8 mouse cellular contexts compared by ENCODE assay signal in genomic region chr15:79326971-79327961, GRCm38 (mm10). TPM values are rescaled to one million over a fixed set of nuclear protein-coding genes. Genes with fewer than 3 reads are reported as not detected.
A peak's percentile ranks its signal among the peaks of the same experiment; 100 is the strongest.
DNase-seq lines count a peak whose midpoint lies in the region; ATAC-seq lines count a peak whose summit lies in the region.

No protein-coding gene starts in this region.

- H3K36me3 ChIP-seq in heart, embryonic 10.5 days = no peaks in the 10 kb centered on the region
- no peaks in the 10 kb centered on the region for H3K36me3 ChIP-seq in embryonic facial prominence, embryonic 12.5 days
- no peaks in the 10 kb centered on the region for H3K36me3 ChIP-seq in hindbrain, embryonic 12.5 days
- H3K36me3 ChIP-seq in stomach, embryonic 16.5 days (ENCODE audit: control insufficient read depth, insufficient read depth, low read length) = no peaks in the 10 kb centered on the region

- H3K27ac ChIP-seq in heart, embryonic 10.5 days = peak overlapping the region; percentile 95
- peak overlapping the region; percentile 82 for H3K27ac ChIP-seq in embryonic facial prominence, embryonic 12.5 days
- peak overlapping the region; percentile 93 for H3K27ac ChIP-seq in hindbrain, embryonic 12.5 days
- peak overlapping the region; percentile 99 for H3K27ac ChIP-seq in stomach, embryonic 16.5 days (ENCODE audit: low read length)

- intact Hi-C loops in left cerebral cortex, postnatal 36 days (cut with DNase I) = no loop called here

- peaks cover 52% of the 10 kb centered on the region for H3K4me1 ChIP-seq in heart, embryonic 10.5 days
- peaks cover 38% of the 10 kb centered on the region for H3K4me1 ChIP-seq in embryonic facial prominence, embryonic 12.5 days
- peaks cover 29% of the 10 kb centered on the region for H3K4me1 ChIP-seq in hindbrain, embryonic 12.5 days
- H3K4me1 ChIP-seq in stomach, embryonic 16.5 days (ENCODE audit: control insufficient read depth, insufficient read depth, low read length) = peaks cover 36% of the 10 kb centered on the region

- no peak for ATAC-seq in embryonic facial prominence, embryonic 12.5 days (ENCODE audit: insufficient number of reproducible peaks, insufficient read depth, low FRiP score, low TSS enrichment)
- peak; percentile 65 for ATAC-seq in hindbrain, embryonic 12.5 days (ENCODE audit: low FRiP score)
- peak; percentile 27; the same call in 1 of the 2 replicates for ATAC-seq in stomach, embryonic 16.5 days (ENCODE audit: insufficient read depth, low FRiP score)

- peak overlapping the region; percentile 77 for H3K4me2 ChIP-seq in embryonic facial prominence, embryonic 12.5 days (replicated peaks)
- peak overlapping the region; percentile 83 for H3K4me2 ChIP-seq in hindbrain, embryonic 12.5 days (replicated peaks)
- peak overlapping the region; percentile 90 for H3K4me2 ChIP-seq in stomach, embryonic 16.5 days (ENCODE audit: low read depth, low read length)

- peak overlapping the region; percentile 53 for H3K9ac ChIP-seq in embryonic facial prominence, embryonic 12.5 days
- peak overlapping the region; percentile 76 for H3K9ac ChIP-seq in hindbrain, embryonic 12.5 days
- peak overlapping the region; percentile 79 for H3K9ac ChIP-seq in stomach, embryonic 16.5 days (ENCODE audit: low read length)

- H3K27me3 ChIP-seq in heart, embryonic 10.5 days (ENCODE audit: insufficient read depth, poor library complexity, severe bottlenecking) = no peaks in the 10 kb centered on the region
- no peaks in the 10 kb centered on the region for H3K27me3 ChIP-seq in embryonic facial prominence, embryonic 12.5 days
- H3K27me3 ChIP-seq in hindbrain, embryonic 12.5 days = no peaks in the 10 kb centered on the region
- no peaks in the 10 kb centered on the region for H3K27me3 ChIP-seq in stomach, embryonic 16.5 days (ENCODE audit: control insufficient read depth, insufficient read depth, low read length)

- H3K9me3 ChIP-seq in heart, embryonic 10.5 days = no peaks in the 10 kb centered on the region
- H3K9me3 ChIP-seq in embryonic facial prominence, embryonic 12.5 days = no peaks in the 10 kb centered on the region
- H3K9me3 ChIP-seq in hindbrain, embryonic 12.5 days (replicated peaks) = no peaks in the 10 kb centered on the region
- H3K9me3 ChIP-seq in stomach, embryonic 16.5 days (replicated peaks; ENCODE audit: control insufficient read depth, low read length) = no peaks in the 10 kb centered on the region

- WGBS in heart, embryonic 10.5 days = 18% methylated on average over 20 of the region's 20 CpGs
- 14% methylated on average over 20 of the region's 20 CpGs for WGBS in embryonic facial prominence, embryonic 12.5 days
- 9% methylated on average over 20 of the region's 20 CpGs for WGBS in hindbrain, embryonic 12.5 days
- WGBS in stomach, embryonic 16.5 days = 7% methylated on average over 20 of the region's 20 CpGs

- peak overlapping the region; percentile 70 for H3K4me3 ChIP-seq in heart, embryonic 10.5 days
- peak overlapping the region; percentile 53 for H3K4me3 ChIP-seq in embryonic facial prominence, embryonic 12.5 days
- peak overlapping the region; percentile 58 for H3K4me3 ChIP-seq in hindbrain, embryonic 12.5 days
- H3K4me3 ChIP-seq in stomach, embryonic 16.5 days (replicated peaks; ENCODE audit: low read length) = peak overlapping the region; percentile 64

- DNase-seq in heart, embryonic 10.5 days (ENCODE audit: low spot score) = no peak
- DNase-seq in heart, adult 8-10 months (ENCODE audit: low spot score) = no peak
- peak; percentile 71 for DNase-seq in adrenal gland, postnatal 14 days
- peak; percentile 37 to 42 for DNase-seq in left cerebral cortex, postnatal 36 days (ENCODE audit: low spot score in 2 of 2)
- DNase-seq in mesoderm, embryonic 11.5 days (ENCODE audit: low read depth, low spot score) = peak; percentile 56

RNA-seq across cellular contexts. Expression of gene Pla2g6, which starts 0.9 kb away (rescaled TPM):
- polyA plus RNA-seq in heart, embryonic 10.5 days (2016; fragmentation: Nextera tagmentation; extraction: Ambion mirVana) = 17.2 and 17.3 TPM in 2 replicates
- total RNA-seq in heart, adult 8-10 months (2022) = 10 to 100 TPM; 11.6 to 15.6 (median 13.4) TPM
- total RNA-seq in adrenal gland, postnatal 14 days (2021) = 22.1 and 26.0 TPM in 2 replicates
- 13.3 and 15.4 TPM in 2 replicates for polyA plus RNA-seq in embryonic facial prominence, embryonic 12.5 days (2016; fragmentation: Nextera tagmentation; extraction: Ambion mirVana)
- 36.5 and 38.9 TPM in 2 replicates for polyA plus RNA-seq in hindbrain, embryonic 12.5 days (2016; fragmentation: Nextera tagmentation; extraction: Ambion mirVana)
- 10 to 100 TPM; 21.7 to 25.9 TPM for total RNA-seq in left cerebral cortex, postnatal 36 days (2021)
- polyA plus RNA-seq in stomach, embryonic 16.5 days (2015; fragmentation: Nextera tagmentation; extraction: Ambion mirVana) = 15.6 and 20.9 TPM in 2 replicates

RNA-seq across cellular contexts. Expression of gene Maff, which starts 19.2 kb away (rescaled TPM):
- 1.6 and 2.0 TPM in 2 replicates for polyA plus RNA-seq in heart, embryonic 10.5 days (2016; fragmentation: Nextera tagmentation; extraction: Ambion mirVana)
- total RNA-seq in heart, adult 8-10 months (2022) = 10 to 100 TPM in 2 of 4 experiments, 1 to 10 TPM in 2; 5.7 to 11.1 (median 9.9) TPM
- 6.2 and 7.4 TPM in 2 replicates for total RNA-seq in adrenal gland, postnatal 14 days (2021)
- 1.8 and 1.9 TPM in 2 replicates for polyA plus RNA-seq in embryonic facial prominence, embryonic 12.5 days (2016; fragmentation: Nextera tagmentation; extraction: Ambion mirVana)
- polyA plus RNA-seq in hindbrain, embryonic 12.5 days (2016; fragmentation: Nextera tagmentation; extraction: Ambion mirVana) = 1.4 and 1.5 TPM in 2 replicates
- total RNA-seq in left cerebral cortex, postnatal 36 days (2021) = 1 to 10 TPM; 1.6 to 2.0 TPM
- 5.2 and 6.2 TPM in 2 replicates for polyA plus RNA-seq in stomach, embryonic 16.5 days (2015; fragmentation: Nextera tagmentation; extraction: Ambion mirVana)

RNA-seq across cellular contexts. Expression of gene Baiap2l2, which starts 41.9 kb away (rescaled TPM):
- 10.2 and 14.7 TPM in 2 replicates for polyA plus RNA-seq in heart, embryonic 10.5 days (2016; fragmentation: Nextera tagmentation; extraction: Ambion mirVana)
- 1 to 10 TPM in 1 of 4 experiments, under 1 TPM in 1, not detected in 2; 0.54 to 1.3 TPM for total RNA-seq in heart, adult 8-10 months (2022)
- 0.30 TPM in 1 of 2 replicates, not detected in the other for total RNA-seq in adrenal gland, postnatal 14 days (2021)
- 10.1 and 10.7 TPM in 2 replicates for polyA plus RNA-seq in embryonic facial prominence, embryonic 12.5 days (2016; fragmentation: Nextera tagmentation; extraction: Ambion mirVana)
- 0.92 and 4.1 TPM in 2 replicates for polyA plus RNA-seq in hindbrain, embryonic 12.5 days (2016; fragmentation: Nextera tagmentation; extraction: Ambion mirVana)
- 1 to 10 TPM; 3.5 to 4.5 TPM for total RNA-seq in left cerebral cortex, postnatal 36 days (2021)
- polyA plus RNA-seq in stomach, embryonic 16.5 days (2015; fragmentation: Nextera tagmentation; extraction: Ambion mirVana) = 7.1 and 7.3 TPM in 2 replicates

Comparison
In these comparisons a context has a peak if more than half of its experiments do, and no peak if none do; other contexts are left out.
1. DNase-seq: peak in adrenal gland, postnatal 14 days (single experiment), left cerebral cortex, postnatal 36 days (2 of 2) and mesoderm, embryonic 11.5 days (single experiment); none in heart, embryonic 10.5 days (single experiment) and heart, adult 8-10 months (single experiment).
2. Peak in every context shown above with its lines, with median percentiles within 50 percentile points of each other: H3K27ac ChIP-seq, H3K4me3 ChIP-seq, H3K4me2 ChIP-seq and H3K9ac ChIP-seq.